Mouse (Mus musculus) G1E (cell line): ENCODE measurements at regions not wholly inside any gene's neighbourhood (a gene's known extent, or its start where the extent isn't known, plus 50 kb on each side); places are given as distances from the start of the nearest gene placed in this dataset.

Source experiments
- CTCF ChIP-seq: IDR thresholded peaks from 2 replicates; pipeline ENCODE4 v1.5.1; 2012; ENCODE audit warnings: low read depth, low read length, inconsistent platforms, mixed read lengths
- GATA1 ChIP-seq: IDR thresholded peaks from 2 replicates; pipeline ENCODE4 v1.6.1; 2012; ENCODE audit warnings: borderline replicate concordance, low read length, inconsistent platforms, mixed read lengths
- GATA2 ChIP-seq: IDR thresholded peaks from 2 replicates; pipeline ENCODE4 v1.6.1; 2012; ENCODE audit warnings: low read depth, low read length, inconsistent platforms, borderline replicate concordance
- TAL1 ChIP-seq: conservative IDR thresholded peaks from 2 replicates; pipeline ENCODE4 v1.6.1; 2012; ENCODE audit warnings: low read depth, low read length, inconsistent platforms, mixed read lengths

- TF ChIP-seq CTCF (no peak), TAL1 (no peak), GATA2 (no peak), GATA1 (no peak)
Measured at GRCm38 (mm10) chr13:39226829-39227228, 266.2 kb upstream of the Slc35b3 start.
